Mouse (Mus musculus) hindbrain, embryonic 12.5 days (tissue): ENCODE measurements around the gene Dolpp1. TPM values are rescaled to one million over a fixed set of nuclear protein-coding genes. Genes with fewer than 3 reads are reported as not detected.
A peak's percentile ranks its signal among the peaks of the same experiment; 100 is the strongest.

ENCODE experiments used
- ATAC-seq: fragments of 200-750 bp; cut with Nextera tagmentation; 2 replicates; pipeline ENCODE4 v1.8.0; 2017; ENCODE audit warnings: moderate TSS enrichment; ENCODE audit not compliant: low FRiP score
- H3K27ac ChIP-seq: fragments of 300-500 bp; sonication (generic); 2 replicates; pipeline ENCODE4 v1.5.1; 2016; ENCODE audit warnings: mild to moderate bottlenecking
- H3K27me3 ChIP-seq: fragments of 300-500 bp; sonication (generic); 2 replicates; pipeline ENCODE4 v1.6.1; 2016; ENCODE audit warnings: mild to moderate bottlenecking
- H3K36me3 ChIP-seq: fragments of 300-500 bp; sonication (generic); 2 replicates; pipeline ENCODE4 v1.6.1; 2016; ENCODE audit warnings: mild to moderate bottlenecking
- H3K4me1 ChIP-seq: fragments of 300-500 bp; sonication (generic); 2 replicates; pipeline ENCODE4 v1.6.1; 2016
- H3K4me2 ChIP-seq: fragments of 300-500 bp; sonication (generic); replicated peaks from 2 replicates; pipeline ENCODE4 v1.6.1; 2016; ENCODE audit warnings: mild to moderate bottlenecking
- H3K4me3 ChIP-seq: fragments of 300-500 bp; sonication (generic); 2 replicates; pipeline ENCODE4 v1.5.1; 2016; ENCODE audit warnings: mild to moderate bottlenecking
- H3K9ac ChIP-seq: fragments of 300-500 bp; sonication (generic); 2 replicates; pipeline ENCODE4 v1.6.1; 2016; ENCODE audit warnings: mild to moderate bottlenecking, moderate library complexity
- H3K9me3 ChIP-seq: fragments of 300-500 bp; sonication (generic); replicated peaks from 2 replicates; pipeline ENCODE4 v1.6.1; 2016; ENCODE audit warnings: mild to moderate bottlenecking
- WGBS: fragments of 180-500 bp; shearing (Covaris S2); methylation state at CpG from one replicate; pipeline ENCODE4 v1.1.7; 2016; 5-methylcytosine and 5-hydroxymethylcytosine counted together
- polyA plus RNA-seq: library from polyadenylated mRNA; unstranded; fragments of >200 nt; fragmentation: Nextera tagmentation; extraction: Ambion mirVana; gene quantifications from 2 replicates; pipeline ENCODE4 v1.2.1, GENCODE M21; 2016

The Dolpp1 gene
- polyA plus RNA-seq, 1 experiment from 2014 or later: 50.2 TPM

- Histone ChIP-seq H3K9me3 (no peaks in the 10 kb centered on the region), H3K4me3 (no peak overlapping the region), H3K27ac (no peak overlapping the region), H3K4me1 (peaks cover 33% of the 10 kb centered on the region), H3K27me3 (no peaks in the 10 kb centered on the region), H3K9ac (no peak overlapping the region), H3K4me2 (no peak overlapping the region), H3K36me3 (peaks cover 65% of the 10 kb centered on the region)
- no peak for ATAC-seq
- 64% methylated on average over 2 of the region's 2 CpGs for WGBS
Measured at GRCm38 (mm10) chr2:30402843-30403242, 10.8 kb downstream of the Dolpp1 start.

GRCm38 (mm10) chr2:30403870-30404269 lies 11.8 kb downstream of the Dolpp1 start:
- Histone ChIP-seq H3K4me2 (no peak overlapping the region), H3K36me3 (peaks cover 72% of the 10 kb centered on the region), H3K9me3 (no peaks in the 10 kb centered on the region), H3K4me3 (no peak overlapping the region), H3K27me3 (no peaks in the 10 kb centered on the region), H3K9ac (no peak overlapping the region), H3K4me1 (peaks cover 22% of the 10 kb centered on the region), H3K27ac (no peak overlapping the region)
- WGBS: 90% methylated on average over 1 of the region's 1 CpGs
- no peak for ATAC-seq

- Histone ChIP-seq H3K4me3 (no peak overlapping the region), H3K27me3 (no peaks in the 10 kb centered on the region), H3K4me1 (no peaks in the 10 kb centered on the region), H3K9me3 (no peaks in the 10 kb centered on the region), H3K36me3 (peaks cover 83% of the 10 kb centered on the region), H3K4me2 (no peak overlapping the region), H3K27ac (no peak overlapping the region), H3K9ac (no peak overlapping the region)
- 87% methylated on average over 2 of the region's 2 CpGs for WGBS
- no peak for ATAC-seq
Measured at GRCm38 (mm10) chr2:30407221-30407620, 15.2 kb downstream of the Dolpp1 start.

GRCm38 (mm10) chr2:30407778-30408177 lies 15.7 kb downstream of the Dolpp1 start:
- Histone ChIP-seq H3K9me3 (no peaks in the 10 kb centered on the region), H3K4me3 (no peak overlapping the region), H3K4me2 (no peak overlapping the region), H3K36me3 (peaks cover 81% of the 10 kb centered on the region), H3K27ac (no peak overlapping the region), H3K27me3 (no peaks in the 10 kb centered on the region), H3K4me1 (no peaks in the 10 kb centered on the region), H3K9ac (no peak overlapping the region)
- no peak for ATAC-seq
- WGBS: 92% methylated on average over 10 of the region's 10 CpGs

- H3K27me3 ChIP-seq: no peaks in the 10 kb centered on the region
- H3K4me1 ChIP-seq: peaks cover 2% of the 10 kb centered on the region; the same call in 1 of the 2 replicates
- H3K9ac ChIP-seq: no peak overlapping the region
- H3K9me3 ChIP-seq: no peaks in the 10 kb centered on the region
- H3K4me2 ChIP-seq: no peak overlapping the region
- no peak for ATAC-seq
- WGBS: 92% methylated on average over 8 of the region's 8 CpGs
- H3K4me3 ChIP-seq: no peak overlapping the region
- H3K27ac ChIP-seq: no peak overlapping the region
- peaks cover 73% of the 10 kb centered on the region for H3K36me3 ChIP-seq
Measured at GRCm38 (mm10) chr2:30408452-30409100, 16.5 kb downstream of the Dolpp1 start.

GRCm38 (mm10) chr2:30409454-30410176 lies 17.6 kb downstream of the Dolpp1 start:
- no peak overlapping the region for H3K4me3 ChIP-seq
- ATAC-seq: no peak
- H3K9me3 ChIP-seq: no peaks in the 10 kb centered on the region
- no peak overlapping the region for H3K4me2 ChIP-seq
- peaks cover 12% of the 10 kb centered on the region for H3K4me1 ChIP-seq
- 94% methylated on average over 4 of the region's 5 CpGs for WGBS
- no peak overlapping the region for H3K27ac ChIP-seq
- peaks cover 69% of the 10 kb centered on the region for H3K36me3 ChIP-seq
- no peaks in the 10 kb centered on the region; the same call in 1 of the 2 replicates for H3K27me3 ChIP-seq
- no peak overlapping the region for H3K9ac ChIP-seq

GRCm38 (mm10) chr2:30413038-30413973 lies 21.3 kb downstream of the Dolpp1 start:
- WGBS: 80% methylated on average over 16 of the region's 16 CpGs
- Histone ChIP-seq H3K36me3 (peaks cover 32% of the 10 kb centered on the region), H3K4me1 (peaks cover 31% of the 10 kb centered on the region), H3K9me3 (no peaks in the 10 kb centered on the region), H3K4me3 (no peak overlapping the region), H3K27me3 (peaks cover 3% of the 10 kb centered on the region; the same call in 1 of the 2 replicates), H3K27ac (no peak overlapping the region), H3K4me2 (no peak overlapping the region), H3K9ac (no peak overlapping the region)
- ATAC-seq: no peak

- 85% methylated on average over 4 of the region's 4 CpGs for WGBS
Measured at GRCm38 (mm10) chr2:30414101-30414500, 22.0 kb downstream of the Dolpp1 start.

GRCm38 (mm10) chr2:30414681-30415080 lies 22.6 kb downstream of the Dolpp1 start:
- no peak overlapping the region for H3K27ac ChIP-seq
- H3K4me3 ChIP-seq: peak overlapping the region; percentile 81
- H3K4me2 ChIP-seq: peak overlapping the region; percentile 63
- no peaks in the 10 kb centered on the region for H3K9me3 ChIP-seq
- peaks cover 18% of the 10 kb centered on the region for H3K36me3 ChIP-seq
- H3K4me1 ChIP-seq: peaks cover 43% of the 10 kb centered on the region
- H3K27me3 ChIP-seq: peaks cover 3% of the 10 kb centered on the region; the same call in 1 of the 2 replicates
- H3K9ac ChIP-seq: peak overlapping the region; percentile 96
- 42% methylated on average over 5 of the region's 5 CpGs for WGBS
- ATAC-seq: no peak

More at GRCm38 (mm10) chr2:30414101-30414500, 22.0 kb downstream of the Dolpp1 start:
- no peaks in the 10 kb centered on the region for H3K9me3 ChIP-seq
- peak overlapping the region; percentile 81; the same call in 1 of the 2 replicates for H3K4me3 ChIP-seq
- H3K27ac ChIP-seq: no peak overlapping the region
- no peak for ATAC-seq
- peaks cover 39% of the 10 kb centered on the region for H3K4me1 ChIP-seq
- no peak overlapping the region for H3K9ac ChIP-seq
- H3K27me3 ChIP-seq: peaks cover 3% of the 10 kb centered on the region; the same call in 1 of the 2 replicates
- peak overlapping the region; percentile 63 for H3K4me2 ChIP-seq
- H3K36me3 ChIP-seq: peaks cover 24% of the 10 kb centered on the region

GRCm38 (mm10) chr2:30415157-30415935 lies 23.3 kb downstream of the Dolpp1 start, which contains the start of gene Crat:
Gene Crat, minus strand, starts transcription at chr2:30415813.
- H3K9me3 ChIP-seq: no peaks in the 10 kb centered on the region
- H3K4me2 ChIP-seq: peak within 1 kb of the TSS; percentile 63
- ATAC-seq: peak; percentile 91
- peak within 1 kb of the TSS; percentile 96 for H3K9ac ChIP-seq
- H3K4me1 ChIP-seq: peaks cover 43% of the 10 kb centered on the region
- peak within 1 kb of the TSS; percentile 81 for H3K4me3 ChIP-seq
- H3K36me3 ChIP-seq: peaks cover 11% of the 10 kb centered on the region
- peaks cover 3% of the 10 kb centered on the region; the same call in 1 of the 2 replicates for H3K27me3 ChIP-seq
- peak within 1 kb of the TSS; percentile 98 for H3K27ac ChIP-seq
- WGBS: 1% methylated on average over 58 of the region's 58 CpGs

GRCm38 (mm10) chr2:30415936-30416648 lies 24.0 kb downstream of the Dolpp1 start, which contains the start of gene Ptpa:
Gene Ptpa, plus strand, starts transcription at chr2:30416039.
- Histone ChIP-seq H3K4me3 (peak within 1 kb of the TSS; percentile 81), H3K36me3 (peaks cover 6% of the 10 kb centered on the region; the same call in 1 of the 2 replicates), H3K4me1 (peaks cover 45% of the 10 kb centered on the region), H3K27ac (peak within 1 kb of the TSS; percentile 98), H3K9ac (peak within 1 kb of the TSS; percentile 96), H3K9me3 (no peaks in the 10 kb centered on the region), H3K27me3 (peaks cover 3% of the 10 kb centered on the region; the same call in 1 of the 2 replicates), H3K4me2 (peak within 1 kb of the TSS; percentile 63)
- ATAC-seq: peak; percentile 91
- WGBS: under 1% methylated on average over 65 of the region's 67 CpGs
